Mouse (Mus musculus) thymus, adult 2 months (tissue): ENCODE results near the gene Rpgrip1.

Experiments used
- CTCF ChIP-seq: fragments of 200-500 bp; IDR thresholded peaks from 2 replicates; pipeline ENCODE4 v1.5.1; 2012; ENCODE audit warnings: mild to moderate bottlenecking, control low read depth, low read length, moderate library complexity, borderline replicate concordance; ENCODE audit not compliant: control insufficient read depth, poor library complexity, insufficient read depth; ENCODE audit errors: extremely low read depth
- POLR2A ChIP-seq: fragments of 200-500 bp; IDR thresholded peaks from 2 replicates; pipeline ENCODE4 v1.6.1; 2012; ENCODE audit warnings: mild to moderate bottlenecking, low read length, control low read depth, moderate library complexity; ENCODE audit not compliant: control insufficient read depth, poor library complexity, insufficient read depth; ENCODE audit errors: extremely low read depth

- TF ChIP-seq CTCF (0 out of 2 replicates have a peak, but pooled peaks have one; percentile 7), POLR2A (no peak)
These were observed 36.0 kb downstream of the Rpgrip1 start for GRCm38 (mm10) chr14:52146540-52146939.
